In genomic region chr16:90809975-90810715, GRCm38 (mm10) we compare ENCODE assay signal across 8 mouse cellular contexts. TPM values are rescaled to one million over a fixed set of nuclear protein-coding genes. Genes with fewer than 3 reads are reported as not detected.
A peak's percentile ranks its signal among the peaks of the same experiment; 100 is the strongest.
DNase-seq lines count a peak whose midpoint lies in the region; ATAC-seq and TF ChIP-seq lines count a peak whose summit lies in the region.

Gene Urb1 (minus strand): TSS chr16:90810413.

- peak; percentile 98 for ATAC-seq in CD4-positive, CD25-positive, alpha-beta regulatory T cell, adult 4 months
- peak; percentile 95 for ATAC-seq in heart, embryonic 15.5 days (replicated peaks; ENCODE audit: insufficient number of reproducible peaks, insufficient read depth, low FRiP score, low read depth)
- ATAC-seq in liver, embryonic 14.5 days (ENCODE audit: insufficient read depth): peak; percentile 92
- ATAC-seq in neural tube, embryonic 11.5 days (ENCODE audit: insufficient read depth, low FRiP score, low TSS enrichment): peak; percentile 97
- ATAC-seq in stomach, postnatal 0 days (ENCODE audit: low FRiP score, low TSS enrichment): peak; percentile 96

- DNase-seq in c-Kit-negative CD71-positive TER-119-positive erythroid progenitor cells, embryonic 14.5 days (ENCODE audit: low read depth, low spot score): peak; percentile 95
- peak; percentile 71 for DNase-seq in fibroblast of lung, adult 2 months (ENCODE audit: low read depth)
- DNase-seq in kidney, postnatal 25 days: peak; percentile 99 to 100
- DNase-seq in liver, embryonic 14.5 days (ENCODE audit: low read depth in 3 of 3, low spot score in 3 of 3): peak; percentile 80 to 92 (median 83)
- DNase-seq in neural tube, embryonic 11.5 days (ENCODE audit: low spot score): peak; percentile 98
- peak; percentile 100 for DNase-seq in stomach, postnatal 0 days (ENCODE audit: low spot score)

- peak within 1 kb of the TSS; percentile 77 for H3K4me3 ChIP-seq in heart, embryonic 15.5 days
- H3K4me3 ChIP-seq in liver, embryonic 14.5 days (ENCODE audit: insufficient read depth in 1 of 2, low read depth in 2 of 2, low read length in 2 of 2): peak within 1 kb of the TSS; percentile 75 to 80
- peak within 1 kb of the TSS; percentile 83 for H3K4me3 ChIP-seq in neural tube, embryonic 11.5 days (ENCODE audit: low read depth, low read length)
- peak within 1 kb of the TSS; percentile 79 for H3K4me3 ChIP-seq in stomach, postnatal 0 days (ENCODE audit: low read depth, low read length)

- peak within 1 kb of the TSS; percentile 62 for H3K9ac ChIP-seq in heart, embryonic 15.5 days
- H3K9ac ChIP-seq in liver, embryonic 14.5 days (replicated peaks): peak within 1 kb of the TSS; percentile 60
- H3K9ac ChIP-seq in neural tube, embryonic 11.5 days (ENCODE audit: low read length): peak within 1 kb of the TSS; percentile 57
- peak within 1 kb of the TSS; percentile 61 for H3K9ac ChIP-seq in stomach, postnatal 0 days (ENCODE audit: low read length)

- under 1% methylated on average over 47 of the region's 47 CpGs for WGBS in heart, embryonic 15.5 days
- WGBS in liver, embryonic 14.5 days (ENCODE audit: insufficient replicate concordance): under 1% methylated on average over 47 of the region's 47 CpGs
- under 1% methylated on average over 47 of the region's 47 CpGs for WGBS in neural tube, embryonic 11.5 days
- WGBS in stomach, postnatal 0 days: under 1% methylated on average over 46 of the region's 47 CpGs

- H3K36me3 ChIP-seq in heart, embryonic 15.5 days: 0 out of 2 replicates have a peak, but pooled peaks cover 2% of the 10 kb centered on the region
- no peaks in the 10 kb centered on the region for H3K36me3 ChIP-seq in liver, embryonic 14.5 days (replicated peaks; ENCODE audit: control insufficient read depth, insufficient read depth, low read depth)
- H3K36me3 ChIP-seq in neural tube, embryonic 11.5 days (ENCODE audit: control insufficient read depth, insufficient read depth, low read length): no peaks in the 10 kb centered on the region
- H3K36me3 ChIP-seq in stomach, postnatal 0 days (ENCODE audit: control insufficient read depth, insufficient read depth, low read length): no peaks in the 10 kb centered on the region

- H3K27ac ChIP-seq in heart, embryonic 15.5 days: peak within 1 kb of the TSS; percentile 87
- H3K27ac ChIP-seq in liver, embryonic 14.5 days: peak within 1 kb of the TSS; percentile 30
- H3K27ac ChIP-seq in neural tube, embryonic 11.5 days (ENCODE audit: low read depth, low read length): no peak within 1 kb of the TSS
- peak within 1 kb of the TSS; percentile 70; the same call in 1 of the 2 replicates for H3K27ac ChIP-seq in stomach, postnatal 0 days (replicated peaks)

- H3K4me1 ChIP-seq in heart, embryonic 15.5 days (replicated peaks): peaks cover 16% of the 10 kb centered on the region
- H3K4me1 ChIP-seq in liver, embryonic 14.5 days (replicated peaks; ENCODE audit: control insufficient read depth in 2 of 2, insufficient read depth in 2 of 2, low read length in 1 of 2): peaks cover 15 to 31% of the 10 kb centered on the region in 2 experiments
- peaks cover 4% of the 10 kb centered on the region; the same call in 1 of the 2 replicates for H3K4me1 ChIP-seq in neural tube, embryonic 11.5 days (ENCODE audit: control insufficient read depth, insufficient read depth, low read length)
- no peaks in the 10 kb centered on the region for H3K4me1 ChIP-seq in stomach, postnatal 0 days (replicated peaks; ENCODE audit: control insufficient read depth, insufficient read depth)

- no peak for TF ChIP-seq EP300 in liver, embryonic 14.5 days (IDR thresholded peaks at IDR 0.05; ENCODE audit: low read depth)
- TF ChIP-seq EP300 in stomach, postnatal 0 days (optimal IDR thresholded peaks at IDR 0.05): no peak

- H3K4me2 ChIP-seq in heart, embryonic 15.5 days: peak within 1 kb of the TSS; percentile 73
- H3K4me2 ChIP-seq in liver, embryonic 14.5 days (ENCODE audit: low read depth): peak within 1 kb of the TSS; percentile 64
- peak within 1 kb of the TSS; percentile 71 for H3K4me2 ChIP-seq in neural tube, embryonic 11.5 days (ENCODE audit: low read depth)
- H3K4me2 ChIP-seq in stomach, postnatal 0 days (replicated peaks; ENCODE audit: low read depth): peak within 1 kb of the TSS; percentile 93

- H3K9me3 ChIP-seq in heart, embryonic 15.5 days (replicated peaks): no peaks in the 10 kb centered on the region
- H3K9me3 ChIP-seq in liver, embryonic 14.5 days (ENCODE audit: control insufficient read depth, low read length): no peaks in the 10 kb centered on the region
- H3K9me3 ChIP-seq in neural tube, embryonic 11.5 days (ENCODE audit: control insufficient read depth, low read length): no peaks in the 10 kb centered on the region
- no peaks in the 10 kb centered on the region for H3K9me3 ChIP-seq in stomach, postnatal 0 days (ENCODE audit: control insufficient read depth, low read length)

- no peak for TF ChIP-seq CTCF in liver, embryonic 14.5 days (IDR thresholded peaks at IDR 0.05; ENCODE audit: low read depth)
- no peak; the same call in 1 of the 2 replicates for TF ChIP-seq CTCF in stomach, postnatal 0 days (IDR thresholded peaks at IDR 0.05; ENCODE audit: low read depth)

- H3K27me3 ChIP-seq in heart, embryonic 15.5 days: no peaks in the 10 kb centered on the region
- no peaks in the 10 kb centered on the region; the same call in 1 of the 2 replicates for H3K27me3 ChIP-seq in liver, embryonic 14.5 days (ENCODE audit: control insufficient read depth, insufficient read depth, low read length)
- H3K27me3 ChIP-seq in neural tube, embryonic 11.5 days (ENCODE audit: control insufficient read depth, insufficient read depth, low read length): no peaks in the 10 kb centered on the region
- no peaks in the 10 kb centered on the region for H3K27me3 ChIP-seq in stomach, postnatal 0 days (ENCODE audit: control insufficient read depth, insufficient read depth, low read length)

RNA-seq across cellular contexts. Expression of gene Urb1, which starts in this region (rescaled TPM):
- 1 to 10 TPM; 3.5 to 4.2 TPM for polyA plus RNA-seq in CD4-positive, CD25-positive, alpha-beta regulatory T cell, adult 4 months (2017; shearing (Covaris generic))
- 6.2 and 6.8 TPM in 2 replicates for polyA plus RNA-seq in heart, embryonic 15.5 days (2015; fragmentation: Nextera tagmentation; extraction: Ambion mirVana)
- 2.9 and 3.6 TPM in 2 replicates for polyA plus RNA-seq in liver, embryonic 14.5 days (2012; rRNA removed)
- polyA plus RNA-seq in liver, embryonic 14.5 days (2014; fragmentation: Nextera tagmentation; extraction: Ambion mirVana): 5.0 and 6.1 TPM in 2 replicates
- 12.8 and 14.0 TPM in 2 replicates for polyA plus RNA-seq in neural tube, embryonic 11.5 days (2014; fragmentation: Nextera tagmentation; extraction: Ambion mirVana)
- 2.7 TPM in 2 replicates for polyA plus RNA-seq in stomach, postnatal 0 days (2015; fragmentation: Nextera tagmentation; extraction: Ambion mirVana)
